Mouse (Mus musculus): ENCODE data around the gene Gm20388. TPM values are rescaled to one million over a fixed set of nuclear protein-coding genes. Genes with fewer than 3 reads are reported as not detected.

Gene Gm20388
- polyA plus RNA-seq, 1 experiment from 2014 or later: 7.4 TPM

- WGBS: 51% methylated on average over 5 of the region's 5 CpGs
These were observed 3049.7 kb downstream of the Gm20388 start for GRCm38 (mm10) chr8:122960323-122960722.

GRCm38 (mm10) chr8:122960932-122961331 is 3050.3 kb downstream of the Gm20388 start:
- H3K4me2 ChIP-seq (ENCODE audit: low read depth, low read length): no peak overlapping the region
- H3K4me3 ChIP-seq (replicated peaks; ENCODE audit: low read length): no peak overlapping the region
- H3K9ac ChIP-seq (ENCODE audit: low read length): no peak overlapping the region
- 0 out of 2 replicates have a peak, but pooled peaks cover 4% of the 10 kb centered on the region for H3K36me3 ChIP-seq (ENCODE audit: control insufficient read depth, insufficient read depth, low read length)
- H3K9me3 ChIP-seq (replicated peaks; ENCODE audit: control insufficient read depth, low read length): no peaks in the 10 kb centered on the region
- peaks cover 35% of the 10 kb centered on the region for H3K4me1 ChIP-seq (ENCODE audit: control insufficient read depth, insufficient read depth, low read length)
- peak; percentile 76; the same call in 1 of the 2 replicates for ATAC-seq (ENCODE audit: insufficient read depth, low FRiP score)
- H3K27ac ChIP-seq (ENCODE audit: low read length): peak overlapping the region; percentile 25; the same call in 1 of the 2 replicates
- 28% methylated on average over 1 of the region's 1 CpGs for WGBS
- H3K27me3 ChIP-seq (ENCODE audit: control insufficient read depth, insufficient read depth, low read length): no peaks in the 10 kb centered on the region

More at GRCm38 (mm10) chr8:122960323-122960722, 3049.7 kb downstream of the Gm20388 start:
- Histone ChIP-seq H3K4me2 (ENCODE audit: low read depth, low read length) (no peak overlapping the region), H3K27ac (ENCODE audit: low read length) (peak overlapping the region; percentile 25; the same call in 1 of the 2 replicates), H3K9me3 (replicated peaks; ENCODE audit: control insufficient read depth, low read length) (no peaks in the 10 kb centered on the region), H3K4me1 (ENCODE audit: control insufficient read depth, insufficient read depth, low read length) (peaks cover 35% of the 10 kb centered on the region), H3K27me3 (ENCODE audit: control insufficient read depth, insufficient read depth, low read length) (no peaks in the 10 kb centered on the region), H3K4me3 (replicated peaks; ENCODE audit: low read length) (no peak overlapping the region), H3K9ac (ENCODE audit: low read length) (no peak overlapping the region), H3K36me3 (ENCODE audit: control insufficient read depth, insufficient read depth, low read length) (0 out of 2 replicates have a peak, but pooled peaks cover 4% of the 10 kb centered on the region)
- no peak for ATAC-seq (ENCODE audit: insufficient read depth, low FRiP score)

GRCm38 (mm10) chr8:122961458-122961857 is 3050.8 kb downstream of the Gm20388 start:
- Histone ChIP-seq H3K36me3 (ENCODE audit: control insufficient read depth, insufficient read depth, low read length) (0 out of 2 replicates have a peak, but pooled peaks cover 4% of the 10 kb centered on the region), H3K9ac (ENCODE audit: low read length) (no peak overlapping the region), H3K4me3 (replicated peaks; ENCODE audit: low read length) (no peak overlapping the region), H3K27ac (ENCODE audit: low read length) (no peak overlapping the region), H3K4me1 (ENCODE audit: control insufficient read depth, insufficient read depth, low read length) (peaks cover 35% of the 10 kb centered on the region), H3K4me2 (ENCODE audit: low read depth, low read length) (no peak overlapping the region), H3K9me3 (replicated peaks; ENCODE audit: control insufficient read depth, low read length) (no peaks in the 10 kb centered on the region), H3K27me3 (ENCODE audit: control insufficient read depth, insufficient read depth, low read length) (no peaks in the 10 kb centered on the region)
- no peak for ATAC-seq (ENCODE audit: insufficient read depth, low FRiP score)
- WGBS: 25% methylated on average over 2 of the region's 2 CpGs

- Histone ChIP-seq H3K9me3 (replicated peaks; ENCODE audit: control insufficient read depth, low read length) (no peaks in the 10 kb centered on the region), H3K27me3 (ENCODE audit: control insufficient read depth, insufficient read depth, low read length) (no peaks in the 10 kb centered on the region), H3K4me2 (ENCODE audit: low read depth, low read length) (no peak overlapping the region), H3K27ac (ENCODE audit: low read length) (no peak overlapping the region), H3K4me3 (replicated peaks; ENCODE audit: low read length) (no peak overlapping the region), H3K4me1 (ENCODE audit: control insufficient read depth, insufficient read depth, low read length) (peaks cover 34% of the 10 kb centered on the region), H3K36me3 (ENCODE audit: control insufficient read depth, insufficient read depth, low read length) (0 out of 2 replicates have a peak, but pooled peaks cover 4% of the 10 kb centered on the region), H3K9ac (ENCODE audit: low read length) (no peak overlapping the region)
- 57% methylated on average over 5 of the region's 5 CpGs for WGBS
- ATAC-seq (ENCODE audit: insufficient read depth, low FRiP score): no peak
These were observed 3051.4 kb downstream of the Gm20388 start for GRCm38 (mm10) chr8:122962046-122962445.

- Histone ChIP-seq H3K36me3 (ENCODE audit: control insufficient read depth, insufficient read depth, low read length) (0 out of 2 replicates have a peak, but pooled peaks cover 7% of the 10 kb centered on the region), H3K9ac (ENCODE audit: low read length) (no peak overlapping the region), H3K27me3 (ENCODE audit: control insufficient read depth, insufficient read depth, low read length) (no peaks in the 10 kb centered on the region), H3K4me1 (ENCODE audit: control insufficient read depth, insufficient read depth, low read length) (peaks cover 14% of the 10 kb centered on the region), H3K4me2 (ENCODE audit: low read depth, low read length) (no peak overlapping the region), H3K27ac (ENCODE audit: low read length) (no peak overlapping the region), H3K9me3 (replicated peaks; ENCODE audit: control insufficient read depth, low read length) (no peaks in the 10 kb centered on the region), H3K4me3 (replicated peaks; ENCODE audit: low read length) (no peak overlapping the region)
- WGBS: 74% methylated on average over 3 of the region's 3 CpGs
- no peak for ATAC-seq (ENCODE audit: insufficient read depth, low FRiP score)
These were observed 3056.0 kb downstream of the Gm20388 start for GRCm38 (mm10) chr8:122966638-122967037.

- Histone ChIP-seq H3K4me1 (ENCODE audit: control insufficient read depth, insufficient read depth, low read length) (peaks cover 5% of the 10 kb centered on the region; the same call in 1 of the 2 replicates), H3K27ac (ENCODE audit: low read length) (no peak overlapping the region), H3K9me3 (replicated peaks; ENCODE audit: control insufficient read depth, low read length) (no peaks in the 10 kb centered on the region), H3K27me3 (ENCODE audit: control insufficient read depth, insufficient read depth, low read length) (no peaks in the 10 kb centered on the region), H3K9ac (ENCODE audit: low read length) (no peak overlapping the region), H3K36me3 (ENCODE audit: control insufficient read depth, insufficient read depth, low read length) (0 out of 2 replicates have a peak, but pooled peaks cover 7% of the 10 kb centered on the region), H3K4me2 (ENCODE audit: low read depth, low read length) (no peak overlapping the region), H3K4me3 (replicated peaks; ENCODE audit: low read length) (no peak overlapping the region)
- WGBS: 91% methylated on average over 3 of the region's 3 CpGs
- no peak for ATAC-seq (ENCODE audit: insufficient read depth, low FRiP score)
These were observed 3057.5 kb downstream of the Gm20388 start for GRCm38 (mm10) chr8:122968145-122968544.

GRCm38 (mm10) chr8:122969964-122970620 is 3059.5 kb downstream of the Gm20388 start:
- no peaks in the 10 kb centered on the region for H3K27me3 ChIP-seq (ENCODE audit: control insufficient read depth, insufficient read depth, low read length)
- no peak overlapping the region for H3K27ac ChIP-seq (ENCODE audit: low read length)
- no peak overlapping the region for H3K4me3 ChIP-seq (replicated peaks; ENCODE audit: low read length)
- H3K4me2 ChIP-seq (ENCODE audit: low read depth, low read length): no peak overlapping the region
- H3K9ac ChIP-seq (ENCODE audit: low read length): no peak overlapping the region
- H3K4me1 ChIP-seq (ENCODE audit: control insufficient read depth, insufficient read depth, low read length): no peaks in the 10 kb centered on the region
- no peak for ATAC-seq (ENCODE audit: insufficient read depth, low FRiP score)
- no peaks in the 10 kb centered on the region for H3K9me3 ChIP-seq (replicated peaks; ENCODE audit: control insufficient read depth, low read length)
- WGBS: 86% methylated on average over 3 of the region's 3 CpGs
- H3K36me3 ChIP-seq (ENCODE audit: control insufficient read depth, insufficient read depth, low read length): 0 out of 2 replicates have a peak, but pooled peaks cover 3% of the 10 kb centered on the region

- H3K9me3 ChIP-seq (replicated peaks; ENCODE audit: control insufficient read depth, low read length): no peaks in the 10 kb centered on the region
- ATAC-seq (ENCODE audit: insufficient read depth, low FRiP score): no peak
- no peak overlapping the region for H3K9ac ChIP-seq (ENCODE audit: low read length)
- WGBS: 90% methylated on average over 4 of the region's 4 CpGs
- no peaks in the 10 kb centered on the region for H3K27me3 ChIP-seq (ENCODE audit: control insufficient read depth, insufficient read depth, low read length)
- H3K4me3 ChIP-seq (replicated peaks; ENCODE audit: low read length): no peak overlapping the region
- no peaks in the 10 kb centered on the region for H3K36me3 ChIP-seq (ENCODE audit: control insufficient read depth, insufficient read depth, low read length)
- H3K4me1 ChIP-seq (ENCODE audit: control insufficient read depth, insufficient read depth, low read length): peaks cover 5% of the 10 kb centered on the region
- no peak overlapping the region for H3K27ac ChIP-seq (ENCODE audit: low read length)
- H3K4me2 ChIP-seq (ENCODE audit: low read depth, low read length): no peak overlapping the region
These were observed 3065.4 kb downstream of the Gm20388 start for GRCm38 (mm10) chr8:122976046-122976445.

GRCm38 (mm10) chr8:122979424-122979823 is 3068.8 kb downstream of the Gm20388 start:
- H3K9ac ChIP-seq (ENCODE audit: low read length): no peak overlapping the region
- H3K9me3 ChIP-seq (replicated peaks; ENCODE audit: control insufficient read depth, low read length): no peaks in the 10 kb centered on the region
- H3K4me2 ChIP-seq (ENCODE audit: low read depth, low read length): no peak overlapping the region
- no peaks in the 10 kb centered on the region for H3K27me3 ChIP-seq (ENCODE audit: control insufficient read depth, insufficient read depth, low read length)
- H3K4me3 ChIP-seq (replicated peaks; ENCODE audit: low read length): no peak overlapping the region
- H3K4me1 ChIP-seq (ENCODE audit: control insufficient read depth, insufficient read depth, low read length): peaks cover 10% of the 10 kb centered on the region
- no peaks in the 10 kb centered on the region for H3K36me3 ChIP-seq (ENCODE audit: control insufficient read depth, insufficient read depth, low read length)
- no peak for ATAC-seq (ENCODE audit: insufficient read depth, low FRiP score)
- WGBS: 77% methylated on average over 3 of the region's 3 CpGs
- 0 out of 2 replicates have a peak overlapping the region, but pooled peaks have one; percentile 9 for H3K27ac ChIP-seq (ENCODE audit: low read length)
